Mouse (Mus musculus) liver, adult (tissue): ENCODE results near the gene Slc35f6.
A peak's percentile ranks its signal among the peaks of the same experiment; 100 is the strongest.

Source experiments
- GATA4 ChIP-seq: IDR thresholded peaks from 2 replicates; pipeline ENCODE4 v1.6.1; 2014; ENCODE audit warnings: mild to moderate bottlenecking, low read length; ENCODE audit not compliant: insufficient replicate concordance

The Slc35f6 gene

DNA sequence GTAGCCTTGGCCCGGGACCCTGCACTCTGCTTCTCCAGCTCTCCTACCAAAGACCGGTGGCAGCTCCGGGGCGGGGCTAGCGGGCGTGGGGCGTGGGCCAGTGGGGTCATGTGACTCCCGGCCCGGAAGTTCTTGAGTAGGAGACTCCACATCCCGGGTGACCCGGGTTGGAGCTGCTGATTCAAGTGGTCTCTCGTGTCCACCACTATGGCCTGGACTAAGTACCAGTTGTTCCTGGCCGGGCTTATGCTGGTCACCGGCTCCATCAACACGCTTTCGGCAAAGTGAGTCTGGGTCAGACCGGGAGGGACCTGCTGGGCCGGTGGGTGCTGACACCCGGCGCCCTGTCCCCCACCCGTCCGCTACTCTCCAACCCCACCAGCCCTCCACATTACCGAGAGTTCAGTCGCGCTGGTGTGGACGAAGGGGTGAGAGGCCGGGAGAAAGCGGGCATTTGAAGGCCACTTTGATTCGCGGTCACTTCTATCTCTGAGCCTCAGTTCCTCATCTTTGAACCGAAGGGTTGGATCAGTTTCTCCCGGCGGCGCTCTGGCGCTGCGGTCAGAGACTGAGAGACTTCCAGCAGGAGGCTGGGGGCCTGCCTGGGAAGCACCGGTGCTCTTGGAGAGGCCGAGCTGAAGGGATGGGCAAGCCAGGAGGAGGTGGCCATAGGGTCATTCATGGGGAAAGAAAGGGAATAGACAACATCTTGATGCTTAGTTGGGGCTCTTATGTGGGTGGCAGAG, at the start of gene Slc35f6:
Gene Slc35f6, plus strand, starts transcription at position 119 of the 746 bp plus-strand sequence.
- no peak for TF ChIP-seq GATA4

DNA sequence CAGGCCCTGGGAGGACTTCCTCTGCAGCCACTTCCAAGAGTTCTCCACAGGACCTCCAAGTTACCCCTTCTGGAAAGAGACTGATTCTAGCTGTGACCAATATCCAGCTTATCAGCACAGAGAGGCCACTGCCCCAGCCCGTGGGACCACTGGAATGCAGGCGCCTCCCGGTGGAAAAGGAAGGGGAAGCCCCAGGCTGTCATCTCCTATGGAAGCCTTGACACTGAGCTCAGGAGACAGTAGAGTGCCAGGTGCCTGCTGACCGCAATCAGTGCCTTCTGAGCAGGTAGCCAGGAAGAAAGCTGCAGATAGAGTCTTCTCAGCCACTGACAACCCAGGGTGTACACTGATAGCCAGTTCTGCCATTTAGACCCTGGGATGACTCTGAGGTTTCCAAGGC, 46.3 kb upstream of the Slc35f6 start:
- no peak for TF ChIP-seq GATA4

DNA sequence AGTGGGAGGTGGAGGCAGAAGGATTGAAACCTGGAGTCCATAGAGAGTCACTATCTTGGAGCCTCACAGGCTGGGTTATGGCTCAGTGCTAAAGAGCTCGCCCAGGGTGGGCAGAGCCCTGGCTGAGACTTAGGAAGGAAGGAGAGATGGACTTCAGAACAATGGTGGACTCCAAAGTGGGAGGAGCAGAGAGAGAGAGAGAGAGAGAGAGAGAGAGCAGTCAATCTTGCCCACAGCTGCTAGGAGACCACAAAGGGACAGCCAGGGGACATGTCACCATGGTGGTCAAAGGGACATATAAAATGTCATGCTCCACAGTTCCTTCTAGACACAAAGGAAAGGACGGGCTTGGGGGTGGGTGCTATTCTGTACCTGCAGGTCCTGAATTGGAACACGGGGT, 44.5 kb upstream of the Slc35f6 start:
- no peak for TF ChIP-seq GATA4

DNA sequence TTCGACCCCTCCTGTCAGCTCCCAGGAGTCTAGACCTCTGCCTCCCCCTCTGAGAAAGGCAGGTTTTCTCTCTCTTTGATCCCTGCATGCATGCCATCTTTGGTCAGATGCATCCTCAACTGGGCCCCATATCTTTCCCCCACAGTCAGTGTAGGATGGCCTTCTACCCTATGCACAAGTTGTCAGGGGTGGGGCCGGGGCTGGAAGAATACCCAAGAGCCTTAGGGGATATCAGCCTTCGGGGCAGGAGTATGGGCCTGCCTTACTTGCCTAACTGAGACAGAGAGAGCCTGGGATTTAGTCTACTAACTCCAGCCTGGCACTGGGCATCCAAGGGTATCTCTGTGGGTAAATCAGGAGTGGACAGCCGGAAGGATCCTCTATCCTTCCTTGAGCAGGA, 43.8 kb upstream of the Slc35f6 start:
- no peak for TF ChIP-seq GATA4

DNA sequence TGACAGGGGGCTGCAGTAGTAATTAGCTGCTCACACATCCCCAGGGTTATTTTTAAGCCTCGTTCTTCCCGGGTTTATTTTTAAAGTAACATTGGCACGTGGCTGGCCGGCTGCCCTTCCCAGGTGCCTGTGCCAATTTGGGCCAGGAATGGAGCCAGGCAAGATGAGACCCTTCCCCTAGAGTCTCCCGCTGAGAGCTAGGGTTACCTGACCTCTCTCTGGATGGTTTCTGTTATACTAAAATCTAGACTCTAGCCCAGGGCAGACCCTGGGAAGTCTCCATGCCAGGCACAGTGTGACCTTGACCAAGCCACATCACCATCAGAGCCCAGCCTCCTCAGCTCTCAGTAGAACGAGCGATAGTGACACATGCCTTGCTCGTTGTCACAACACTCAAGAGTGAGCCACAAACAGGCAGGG, 43.0 kb upstream of the Slc35f6 start:
- no peak for TF ChIP-seq GATA4

DNA sequence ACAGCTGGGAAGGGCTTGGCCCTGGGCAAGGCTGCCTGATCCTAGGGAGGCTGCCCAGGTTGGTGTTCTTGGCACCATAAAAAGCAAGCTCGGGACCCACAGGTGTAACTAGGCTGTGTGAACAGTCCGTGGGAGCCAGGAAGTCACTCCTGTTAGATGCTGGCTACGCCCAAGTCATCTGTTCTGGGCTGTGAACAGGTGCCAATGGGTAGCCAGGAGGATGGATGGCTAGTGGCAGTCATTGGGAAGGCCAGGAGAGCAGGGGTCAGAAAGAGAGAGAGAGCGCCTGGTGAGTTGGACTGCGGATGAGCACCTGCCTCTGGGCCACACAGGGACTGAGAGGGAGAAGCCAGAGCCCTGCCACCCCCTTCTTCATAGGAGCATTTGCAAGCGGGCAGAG, 42.1 kb upstream of the Slc35f6 start:
- no peak for TF ChIP-seq GATA4

DNA sequence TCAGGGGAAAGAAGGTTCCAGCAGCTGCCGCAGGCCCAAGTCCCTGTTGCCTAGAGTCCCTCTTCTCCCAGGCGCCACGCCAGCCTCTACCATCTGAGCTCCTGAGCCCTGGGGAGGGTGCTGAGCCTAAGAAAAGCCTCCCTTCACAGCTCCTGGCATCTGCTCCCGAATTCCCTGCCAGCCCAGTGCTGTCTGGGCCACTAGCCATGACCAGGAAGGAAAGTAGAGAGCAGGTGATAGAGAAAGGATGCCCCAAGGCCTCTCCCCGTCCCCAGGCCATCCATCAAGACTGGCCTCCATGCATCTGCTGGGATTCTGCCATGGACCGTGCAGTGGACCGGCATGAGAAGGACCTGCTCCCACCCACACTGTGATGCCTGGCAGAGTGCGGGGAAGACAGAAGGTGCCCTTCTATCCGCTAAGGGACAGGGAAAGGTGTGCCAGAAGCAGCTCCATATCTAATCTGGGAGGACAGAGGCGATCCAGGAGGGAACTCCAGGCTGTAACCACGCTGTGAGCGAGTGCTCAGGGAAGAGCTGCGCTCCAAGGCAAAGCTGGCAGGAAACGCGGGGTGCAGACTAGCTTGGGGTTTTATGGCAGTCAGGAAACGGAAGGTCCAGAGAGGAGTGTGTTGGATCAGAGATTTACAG, 41.2 kb upstream of the Slc35f6 start:
- TF ChIP-seq GATA4, result no peak

DNA sequence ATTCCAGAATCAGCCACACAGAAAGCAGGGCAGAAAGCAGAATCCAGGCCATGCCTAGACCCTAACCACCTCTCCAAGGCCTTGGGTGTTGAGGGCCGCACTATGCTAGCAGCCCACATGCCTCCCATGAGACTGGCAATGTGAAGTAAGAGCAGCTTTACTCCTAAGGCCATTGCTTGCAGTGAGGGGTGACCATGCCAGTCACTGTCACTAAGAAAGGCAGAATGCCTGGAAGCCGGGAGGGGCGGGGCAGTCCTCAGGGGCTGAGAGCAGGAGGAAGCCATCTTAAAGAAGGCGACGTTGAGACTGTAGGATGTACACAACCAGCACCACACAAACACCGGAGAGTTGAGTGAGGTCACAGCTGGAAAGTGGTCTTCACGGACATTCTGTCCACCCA, 38.6 kb upstream of the Slc35f6 start:
- no peak for TF ChIP-seq GATA4

DNA sequence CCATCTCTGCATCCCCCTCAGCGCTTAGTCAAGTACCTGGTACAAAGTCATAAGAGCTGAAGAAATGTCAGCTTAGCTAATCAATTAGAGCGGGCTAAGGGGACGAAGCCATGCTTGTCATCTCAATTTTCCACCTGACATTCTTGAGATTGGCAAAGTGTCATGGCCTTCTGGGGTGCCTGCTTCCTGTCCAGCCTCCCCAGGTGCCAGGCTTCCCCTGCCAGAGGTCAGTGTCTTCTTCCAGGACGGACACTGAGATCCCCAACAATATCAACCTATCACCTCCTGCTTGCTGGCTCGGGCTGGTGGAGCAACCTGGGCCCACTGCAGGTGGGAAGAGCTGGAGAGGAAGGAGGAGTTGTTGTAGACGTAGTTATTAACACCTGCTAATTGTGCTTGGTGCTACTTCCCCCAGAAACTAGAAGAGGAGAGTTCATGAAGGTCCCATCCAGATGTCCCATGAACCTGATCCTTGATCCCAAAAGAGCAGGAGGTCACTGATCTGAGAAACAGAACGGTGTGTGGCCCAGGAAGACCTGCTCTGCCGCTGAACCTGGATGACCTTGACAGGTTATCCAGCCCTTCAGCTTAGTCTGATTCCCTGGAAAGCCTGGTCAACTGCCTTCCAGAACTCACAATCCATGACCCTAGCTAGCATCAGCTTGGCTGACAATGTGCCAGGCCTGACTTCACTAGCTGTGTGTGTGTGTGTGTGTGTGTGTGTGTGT, 37.7 kb upstream of the Slc35f6 start:
- TF ChIP-seq GATA4, result no peak

DNA sequence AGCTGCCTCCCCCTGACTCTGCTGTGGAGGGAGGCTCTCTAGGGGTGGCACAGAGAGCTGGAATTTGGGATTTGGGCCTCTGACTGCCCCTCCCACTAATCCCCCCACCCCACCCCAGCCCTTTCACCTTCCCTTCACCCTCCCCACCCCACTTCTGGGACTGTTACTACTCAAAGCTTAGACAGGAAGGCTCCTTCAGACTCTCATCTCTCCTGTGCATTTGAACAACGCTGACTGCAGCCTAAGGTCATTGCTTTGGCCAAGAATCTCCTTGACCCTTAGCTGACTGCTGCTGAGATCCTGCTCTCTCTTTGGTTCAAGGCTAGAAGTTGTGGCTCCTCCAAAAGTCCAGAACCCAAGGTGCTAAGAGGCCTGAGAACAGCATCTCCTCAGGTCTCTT, 36.6 kb upstream of the Slc35f6 start:
- TF ChIP-seq GATA4, result no peak

DNA sequence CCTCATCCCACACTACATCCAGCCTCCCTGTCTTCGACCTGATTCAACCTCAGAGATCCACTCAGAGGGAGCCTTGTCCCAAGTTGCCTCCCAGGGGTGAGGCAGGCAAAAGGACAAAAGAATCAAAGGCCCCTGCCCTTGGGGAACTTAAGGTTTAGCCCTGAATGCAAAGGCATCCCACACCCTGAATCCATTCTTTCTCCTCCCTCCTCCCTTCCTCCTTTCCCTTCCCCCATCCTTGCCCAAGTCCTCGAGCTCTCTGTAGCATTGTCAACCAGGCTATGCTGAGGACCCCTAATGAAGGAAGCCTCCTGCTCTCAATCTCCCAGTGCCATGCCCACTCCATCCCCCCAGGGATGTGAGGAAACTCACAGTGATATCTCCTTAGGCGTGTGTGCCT, 36.0 kb upstream of the Slc35f6 start:
- no peak for TF ChIP-seq GATA4

DNA sequence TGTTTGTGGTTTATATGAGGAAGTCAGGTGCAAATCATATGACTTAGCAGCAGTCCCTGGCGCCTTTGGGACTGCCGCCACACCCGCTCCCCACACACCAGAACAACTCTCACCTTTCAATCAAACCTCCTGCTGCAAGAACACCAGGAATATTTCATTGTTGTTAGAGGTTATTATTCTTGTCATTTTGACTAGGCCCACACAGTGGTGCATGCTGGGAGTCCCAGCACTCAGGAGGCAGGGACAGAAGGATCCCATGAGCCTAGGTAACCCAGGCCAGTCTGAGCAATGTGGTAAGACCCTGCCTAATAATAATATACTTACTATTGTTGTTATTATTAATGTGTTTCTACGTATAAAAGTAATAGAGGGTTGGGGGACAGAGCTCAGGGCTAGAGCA, 35.2 kb upstream of the Slc35f6 start:
- TF ChIP-seq GATA4, result no peak

DNA sequence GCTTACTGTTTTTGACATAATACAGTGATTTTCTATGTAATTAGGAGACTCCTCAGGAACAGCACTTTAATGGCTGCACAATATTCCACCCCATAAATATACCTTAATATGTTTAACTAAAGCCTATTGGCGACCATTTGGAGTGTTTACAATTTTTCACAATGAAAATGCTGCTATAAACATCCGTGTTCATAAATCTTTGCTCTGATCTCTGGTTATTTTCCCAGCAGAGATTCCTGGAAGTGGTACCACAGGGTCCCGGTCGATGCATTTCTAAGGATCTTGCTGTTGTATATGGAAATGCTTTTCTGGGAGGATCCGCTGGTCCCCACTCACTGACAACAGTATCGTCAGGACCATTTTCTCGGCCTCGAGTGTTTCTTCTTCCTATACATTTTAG, 34.5 kb upstream of the Slc35f6 start:
- TF ChIP-seq GATA4, result no peak

DNA sequence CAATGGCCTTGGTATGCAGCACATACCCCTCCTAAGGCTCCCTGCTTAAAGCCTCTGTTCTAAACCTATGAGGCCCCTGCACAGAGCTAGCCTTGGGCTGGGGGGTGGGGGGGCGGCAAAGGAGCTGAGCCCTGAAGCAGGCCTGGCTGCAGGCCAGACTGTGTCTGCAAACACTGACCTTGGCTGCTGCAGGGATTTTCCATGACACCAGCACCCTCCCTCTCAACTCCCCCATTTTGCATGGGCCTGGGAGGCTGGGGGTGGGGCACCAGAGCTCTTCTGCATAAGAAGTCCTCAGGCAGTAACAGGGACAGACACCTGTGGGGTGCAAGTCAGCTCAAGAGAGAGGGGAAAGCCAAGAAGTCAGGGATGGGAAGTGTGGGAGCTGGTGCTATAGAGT, 33.5 kb upstream of the Slc35f6 start:
- TF ChIP-seq GATA4, result no peak

DNA sequence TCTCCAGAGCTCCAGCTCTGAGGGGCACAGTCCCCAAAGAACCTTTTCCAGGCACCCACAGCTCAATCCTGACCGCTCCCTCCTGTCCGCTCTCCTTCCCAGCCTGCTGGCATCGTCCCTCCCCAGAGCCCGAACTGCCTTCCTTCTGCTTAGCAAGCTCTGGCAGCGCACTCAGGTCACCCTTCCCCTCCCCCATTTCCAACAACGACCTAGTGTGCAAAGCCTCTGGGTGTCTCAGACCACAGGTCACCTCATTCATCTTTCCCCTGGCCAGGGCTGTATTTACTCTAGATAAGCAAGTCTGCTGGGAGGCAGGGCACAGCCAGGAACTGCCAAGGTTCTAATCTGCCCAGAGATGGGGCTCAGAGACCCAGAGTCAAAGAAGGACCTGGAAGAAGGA, 32.3 kb upstream of the Slc35f6 start:
- peak; percentile 99 for TF ChIP-seq GATA4

DNA sequence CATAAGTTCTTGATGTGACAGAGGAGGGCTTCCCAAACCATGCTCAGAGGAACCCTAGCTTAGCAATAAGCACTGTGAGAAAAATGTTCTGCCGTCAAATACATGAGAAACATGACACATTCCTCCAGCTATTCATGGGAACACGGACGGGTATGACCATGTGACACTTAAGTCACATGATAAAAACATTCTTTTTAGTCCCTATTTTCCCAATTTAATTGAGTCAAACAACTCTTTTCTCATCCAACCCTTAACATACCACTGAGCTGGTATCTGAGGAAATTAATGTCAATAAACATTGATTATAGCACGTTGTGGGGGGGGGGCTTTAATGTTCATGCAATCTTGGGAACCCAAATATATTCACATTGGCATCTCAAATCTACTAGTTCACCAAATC, 31.9 kb upstream of the Slc35f6 start:
- TF ChIP-seq GATA4, result no peak

DNA sequence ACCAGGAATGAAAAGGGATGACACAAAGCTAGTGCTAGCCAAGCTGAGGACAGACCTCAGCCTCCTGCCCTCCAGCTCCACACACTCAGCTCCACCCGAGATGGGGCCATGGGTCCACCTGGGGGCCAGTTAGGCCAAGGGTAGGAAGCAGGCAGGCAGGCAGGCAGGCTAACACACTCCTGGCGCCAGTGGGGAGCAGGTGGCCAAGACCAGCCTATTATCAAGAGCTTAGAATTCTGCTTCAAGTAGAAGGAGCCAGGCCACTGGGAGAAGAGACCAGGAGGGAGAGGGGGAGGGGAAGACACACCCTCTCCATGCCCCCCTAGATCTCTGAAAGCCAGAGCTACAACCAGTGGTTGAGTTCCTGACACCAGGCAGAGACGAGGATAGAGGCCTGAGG, 31.1 kb upstream of the Slc35f6 start:
- no peak for TF ChIP-seq GATA4

DNA sequence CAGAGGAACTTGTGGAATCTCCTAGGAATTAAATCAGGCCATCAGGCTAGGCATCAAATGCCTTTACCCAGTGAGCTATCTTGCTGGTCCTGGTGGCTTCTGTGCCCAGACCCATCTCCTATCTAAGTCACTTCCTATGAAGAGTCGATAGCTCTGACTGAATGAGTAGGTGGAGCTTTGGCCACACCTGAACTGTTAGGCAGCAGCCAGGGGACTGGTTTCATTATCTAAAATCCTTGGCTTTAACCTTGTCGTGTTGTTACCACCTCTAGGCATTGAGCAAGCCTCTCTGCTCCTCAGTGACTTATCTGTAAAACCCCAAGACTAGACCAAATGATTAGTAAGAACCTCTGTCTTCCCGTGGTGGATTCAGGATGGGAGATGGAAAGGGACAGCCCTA, 30.4 kb upstream of the Slc35f6 start:
- no peak for TF ChIP-seq GATA4
